Mouse (Mus musculus): Measurements from ENCODE around the gene Tbx10.

DNA sequence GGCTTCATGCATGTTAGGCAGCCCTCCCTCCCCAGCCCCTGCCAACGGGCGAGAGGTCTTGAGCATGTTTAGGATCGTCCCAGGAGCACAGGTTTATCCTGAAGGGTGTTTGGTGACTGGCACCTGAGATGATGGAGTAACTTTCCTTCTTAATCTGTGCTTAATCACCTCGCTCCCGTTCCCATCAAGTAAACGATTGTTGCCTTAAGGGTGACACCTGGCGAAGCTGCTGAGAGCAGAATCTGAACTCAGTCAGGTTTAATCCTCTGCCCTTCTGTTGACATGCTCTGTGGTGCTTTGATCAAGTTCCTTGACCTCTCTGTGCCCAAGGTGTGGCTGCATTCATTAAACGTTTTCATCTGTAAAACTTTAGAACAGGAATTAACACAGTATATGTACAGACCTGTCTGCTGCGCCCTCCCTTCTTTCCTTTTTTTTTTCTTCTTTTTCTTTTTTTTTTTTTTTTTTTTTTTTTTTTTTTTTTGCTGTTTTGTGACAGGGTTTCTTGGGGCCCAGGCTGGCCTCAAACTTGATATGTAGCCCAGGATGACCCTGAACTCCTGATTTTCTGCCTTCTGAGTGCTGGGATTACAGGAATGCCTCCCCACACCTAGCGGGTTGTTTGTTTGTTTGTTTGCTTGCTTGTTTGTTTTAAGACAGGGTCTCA is 25.5 kb downstream of the Tbx10 start:
- no peak for TF ChIP-seq CTCF (conservative IDR thresholded peaks at IDR 0.05; ENCODE audit: low read length)
- TF ChIP-seq NANOG (IDR thresholded peaks at IDR 0.05; ENCODE audit: borderline replicate concordance, low read length): no peak
- no peak for TF ChIP-seq POU5F1 (IDR thresholded peaks at IDR 0.05; ENCODE audit: borderline replicate concordance, low read length)

All from E14TG2a.4 (cell line).